Mouse (Mus musculus) right cerebral cortex, adult 2 months (tissue): ENCODE data around the gene Btbd18.

ENCODE experiments used
- DNase-seq, 2 experiments: peaks; one replicate each; pipeline ENCODE4 v3.0.0; 2021 to 2022; ENCODE audit warnings: low spot score in 2 of 2

Btbd18 gene

DNA sequence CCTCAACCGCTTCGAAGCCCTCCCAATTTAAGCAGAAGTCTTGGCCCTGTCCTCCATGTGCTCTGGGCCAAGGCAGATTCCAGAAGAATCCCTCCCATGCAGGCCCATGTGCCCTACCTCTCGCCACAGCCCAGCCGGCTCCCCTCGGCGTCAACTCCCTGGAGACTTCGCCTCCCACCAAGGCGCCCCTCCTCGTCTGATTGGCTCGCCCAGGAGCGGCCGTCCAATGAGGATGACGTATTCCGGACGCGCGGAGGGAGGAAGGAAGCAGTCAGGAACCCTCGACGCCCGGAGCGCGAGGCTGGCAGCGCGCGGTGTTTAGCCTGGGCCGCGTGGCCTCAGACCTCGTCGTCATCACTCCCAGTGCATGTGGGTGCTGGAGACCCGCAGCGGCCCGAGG is at the start of gene Btbd18:
Gene Btbd18, plus strand, starts transcription at position 274 of the 400 bp plus-strand sequence.
- DNase-seq, result no peak

DNA sequence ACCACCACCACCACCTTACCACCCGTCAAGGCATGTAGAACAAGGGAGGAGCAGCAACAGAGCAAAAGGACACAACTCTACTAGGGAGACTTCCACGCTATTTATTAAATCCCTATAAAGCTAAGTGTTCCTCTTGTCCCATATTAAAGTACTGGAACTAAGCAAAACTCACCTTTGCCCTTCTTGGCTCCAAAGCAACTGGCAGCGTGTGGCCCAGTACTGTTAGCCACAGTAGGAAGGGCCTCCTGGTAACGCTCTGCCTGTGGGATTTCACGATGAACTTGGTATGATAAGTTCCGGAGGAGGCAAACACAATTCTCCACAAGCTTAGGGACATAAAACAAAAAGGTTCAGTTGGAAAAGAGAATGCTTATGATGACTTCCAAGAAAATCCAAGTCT is 46.1 kb upstream of the Btbd18 start:
- no peak for DNase-seq

- DNase-seq, result peak in 1 of 2 experiments; percentile 33
These were observed 41.0 kb upstream of the Btbd18 start for GRCm38 (mm10) chr2:84617637-84618515.

GRCm38 (mm10) chr2:84618914-84619313 is 40.0 kb upstream of the Btbd18 start:
- no peak for DNase-seq

DNA sequence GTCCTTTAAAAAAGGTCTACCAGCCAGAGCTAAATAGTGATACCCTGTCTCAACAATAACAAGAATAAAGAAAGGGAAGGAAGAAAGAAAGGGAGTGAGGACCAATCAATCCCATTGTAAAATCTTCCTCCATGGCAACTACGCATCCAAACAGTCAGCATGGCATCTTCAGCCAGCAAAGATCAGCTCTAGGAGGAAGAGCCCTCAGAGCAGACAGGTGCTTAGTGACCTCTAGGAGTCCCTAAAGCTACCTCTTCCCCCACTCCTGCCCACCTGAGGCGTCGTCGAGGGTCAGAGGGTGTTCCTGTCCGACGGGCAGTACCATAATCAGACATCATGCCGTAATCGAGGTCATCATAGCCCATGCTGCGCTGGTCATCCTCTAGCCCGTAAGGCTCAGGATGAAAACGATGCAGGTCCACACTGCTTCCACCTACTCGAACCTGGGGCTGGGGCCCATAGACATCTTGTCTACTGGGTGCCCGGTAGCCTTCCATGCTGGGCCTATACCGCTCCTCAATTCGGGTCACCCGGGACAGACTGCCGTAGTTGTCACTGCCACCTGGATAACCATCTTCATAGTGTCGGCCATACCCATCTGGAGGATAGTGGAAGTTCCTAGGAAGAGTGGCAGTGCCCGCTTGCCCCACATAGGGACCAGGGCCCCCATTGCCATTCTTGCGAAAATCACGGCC is 39.1 kb upstream of the Btbd18 start:
- DNase-seq, result no peak

DNA sequence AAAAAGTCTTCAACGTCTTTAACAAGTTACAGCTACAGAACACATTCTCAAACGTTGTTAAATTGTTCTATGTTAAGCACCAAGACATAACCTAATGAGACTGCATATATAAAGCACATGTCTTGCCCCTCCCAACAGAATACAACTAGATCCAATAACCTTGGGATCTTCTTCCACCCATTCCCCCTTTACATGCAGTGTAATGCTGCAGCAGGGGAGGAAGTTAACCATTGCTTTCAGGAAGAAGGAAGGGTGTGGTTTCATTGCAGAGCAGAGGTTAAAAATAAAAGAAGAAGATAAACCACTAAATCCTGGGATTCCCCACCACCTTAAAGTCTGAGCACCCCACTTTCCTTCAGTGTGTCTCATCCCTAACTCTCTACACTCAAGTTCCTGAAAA is 36.2 kb upstream of the Btbd18 start:
- DNase-seq, result no peak

DNA sequence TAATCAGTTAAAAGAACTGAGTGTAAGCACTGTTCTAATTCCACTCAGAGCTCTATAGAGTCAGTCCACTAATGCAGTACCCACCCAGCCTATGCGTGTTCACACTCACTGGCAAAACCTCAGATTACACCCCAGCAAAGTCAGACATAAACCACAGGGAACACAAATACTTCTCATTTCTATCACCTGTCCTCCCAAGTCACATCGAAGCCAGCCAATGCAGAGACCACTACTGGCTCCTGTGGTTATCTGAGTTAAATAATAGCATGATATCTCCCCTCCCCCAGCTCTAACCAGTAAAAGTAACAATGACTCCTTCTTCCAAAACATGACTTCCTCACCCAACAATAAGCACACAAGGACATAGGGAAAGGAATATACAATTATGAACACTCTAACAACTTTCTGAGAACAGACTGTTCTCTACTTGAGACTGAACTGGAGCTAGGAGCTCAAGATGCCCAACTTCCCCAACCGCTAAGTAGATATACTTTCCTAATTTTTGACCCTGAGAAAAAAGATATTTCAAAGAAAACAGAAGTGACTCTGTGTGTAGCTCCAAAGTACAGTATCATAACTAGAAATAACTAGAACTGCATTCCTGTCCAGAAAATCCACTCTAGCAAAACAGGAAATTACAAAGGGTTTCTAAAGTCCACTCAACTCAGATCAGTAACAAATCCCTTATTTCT is 35.3 kb upstream of the Btbd18 start:
- no peak for DNase-seq

- no peak for DNase-seq
These were observed 34.7 kb upstream of the Btbd18 start for GRCm38 (mm10) chr2:84624201-84624600.

DNA sequence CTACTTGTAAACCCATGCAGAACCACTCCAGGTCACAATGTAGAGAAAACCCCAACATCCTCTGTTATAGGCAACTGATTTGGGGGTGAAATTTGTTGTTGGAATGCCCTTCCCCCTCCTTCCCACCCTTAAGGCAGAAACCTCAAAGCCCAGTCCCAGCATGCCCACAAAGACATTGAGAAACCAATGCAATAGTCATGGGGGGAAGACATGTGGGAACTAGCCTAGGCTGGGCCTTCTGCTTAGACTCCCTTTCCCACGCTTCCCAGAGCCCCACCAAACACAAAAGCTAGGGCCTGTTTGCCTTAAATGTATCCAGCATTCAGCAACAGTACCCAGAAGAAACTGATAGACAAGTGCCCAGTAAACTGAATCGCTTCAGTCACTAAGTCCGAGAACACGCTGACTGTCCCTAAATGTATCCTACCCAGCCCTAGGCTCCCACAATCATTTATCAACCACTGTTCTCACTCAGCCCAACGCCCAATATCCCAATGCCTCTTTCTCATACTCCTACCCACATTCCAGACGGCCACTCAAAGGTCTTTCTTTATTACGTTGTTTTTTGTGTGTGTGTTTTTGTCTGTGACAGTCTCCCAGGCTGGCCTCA is 32.4 kb upstream of the Btbd18 start:
- DNase-seq, result no peak

- no peak for DNase-seq
These were observed 31.8 kb upstream of the Btbd18 start for GRCm38 (mm10) chr2:84627036-84627435.

DNA sequence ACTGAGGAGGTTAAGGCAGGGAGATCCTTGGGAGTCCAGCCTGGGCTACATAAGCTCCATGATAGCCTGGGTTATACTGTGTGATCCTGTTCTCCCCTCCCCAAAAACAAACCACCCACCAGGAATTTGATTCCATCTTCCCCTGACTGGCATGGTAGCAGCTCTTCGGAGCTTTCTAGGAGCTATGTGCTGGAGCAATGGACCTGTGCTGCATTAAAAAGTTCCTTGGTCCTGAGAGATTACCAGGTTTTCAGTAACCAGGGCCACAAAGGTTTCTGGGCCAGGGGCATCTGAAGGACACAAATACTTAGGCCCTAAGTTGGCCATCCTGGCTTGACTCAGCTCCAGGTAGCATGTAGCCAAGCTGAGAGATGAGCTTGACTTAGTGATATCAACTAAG is 26.9 kb upstream of the Btbd18 start:
- DNase-seq, result no peak

GRCm38 (mm10) chr2:84632999-84633398 is 25.9 kb upstream of the Btbd18 start:
- DNase-seq, result no peak

GRCm38 (mm10) chr2:84634006-84634405 is 24.9 kb upstream of the Btbd18 start:
- no peak for DNase-seq

- no peak for DNase-seq
These were observed 23.9 kb upstream of the Btbd18 start for GRCm38 (mm10) chr2:84634934-84635482.

DNA sequence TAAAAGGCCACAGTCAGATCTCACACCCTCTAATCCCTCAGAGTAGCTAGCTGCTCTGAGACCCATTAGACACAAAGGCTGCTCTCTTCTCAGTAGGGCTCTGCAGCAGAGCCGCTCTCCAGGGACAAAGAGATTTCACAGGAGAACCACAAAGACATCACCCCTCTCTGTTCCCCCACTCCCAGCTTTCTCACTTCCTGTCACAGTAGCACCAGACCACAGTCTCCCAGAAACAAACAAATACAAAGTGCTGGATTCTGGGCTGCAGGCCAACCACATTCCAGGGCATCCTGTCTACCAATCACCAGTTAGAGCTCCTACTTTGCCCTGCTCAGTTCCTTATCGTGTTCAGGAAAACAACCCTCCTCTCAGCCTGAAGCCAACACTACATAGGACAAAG is 23.3 kb upstream of the Btbd18 start:
- peak; percentile 71 to 82 for DNase-seq

DNA sequence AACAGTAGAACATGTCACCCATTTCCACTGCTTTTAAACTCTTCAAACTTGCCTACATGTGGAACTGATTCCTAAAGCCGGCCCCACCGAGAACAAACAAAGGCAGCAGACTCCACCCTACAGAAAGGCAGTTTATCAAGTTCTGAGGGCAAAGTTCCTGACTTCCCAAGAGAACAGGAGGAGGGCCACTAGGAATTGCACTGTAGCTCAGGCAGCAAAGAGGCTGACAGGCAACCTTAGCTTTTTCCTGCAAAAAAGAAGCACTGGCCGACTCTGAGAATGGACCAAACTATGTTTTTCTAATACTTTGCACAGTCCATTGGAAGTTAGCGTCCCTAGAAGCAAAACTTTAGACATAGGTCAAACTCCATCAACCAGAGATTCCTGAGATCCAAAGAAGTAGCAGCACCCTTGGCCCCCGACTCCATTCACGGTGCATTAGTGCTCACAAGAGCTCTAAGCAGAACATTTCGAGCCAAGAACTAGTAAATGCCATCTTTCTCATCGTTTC is 22.6 kb upstream of the Btbd18 start:
- DNase-seq, result no peak

GRCm38 (mm10) chr2:84637452-84638165 is 21.3 kb upstream of the Btbd18 start:
- no peak for DNase-seq

GRCm38 (mm10) chr2:84638428-84639220 is 20.3 kb upstream of the Btbd18 start:
- no peak for DNase-seq

DNA sequence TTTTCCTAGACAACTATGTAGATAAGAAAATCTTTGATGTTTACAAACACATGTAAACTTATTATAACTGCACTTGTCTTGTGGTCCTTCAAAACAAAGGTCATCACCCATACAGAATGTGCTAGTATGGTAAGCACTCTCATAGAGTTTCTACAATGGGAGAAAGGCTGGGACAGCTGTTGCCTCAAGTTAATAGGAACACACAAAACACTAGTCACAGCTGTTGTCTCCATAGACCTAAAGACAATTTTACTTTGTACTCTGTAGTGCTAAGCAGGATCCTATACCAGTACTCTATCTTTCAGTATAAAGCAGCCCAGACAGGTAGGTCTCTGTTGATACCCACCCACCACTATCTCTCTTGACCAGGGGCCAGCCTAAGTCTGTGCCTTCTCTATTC is 18.0 kb upstream of the Btbd18 start:
- DNase-seq, result no peak

GRCm38 (mm10) chr2:84646138-84646537 is 12.7 kb upstream of the Btbd18 start:
- DNase-seq, result no peak
